Mouse (Mus musculus) lung, postnatal 0 days (tissue): ENCODE measurements around the gene Tex12.

Experiments
- CTCF ChIP-seq: IDR thresholded peaks from 2 replicates; pipeline ENCODE4 v1.5.1; 2016; ENCODE audit warnings: antibody characterized with exemption, mild to moderate bottlenecking
- EP300 ChIP-seq: IDR thresholded peaks from 2 replicates; pipeline ENCODE4 v1.6.1; 2016; ENCODE audit warnings: antibody characterized with exemption, mild to moderate bottlenecking, control low read depth

DNA sequence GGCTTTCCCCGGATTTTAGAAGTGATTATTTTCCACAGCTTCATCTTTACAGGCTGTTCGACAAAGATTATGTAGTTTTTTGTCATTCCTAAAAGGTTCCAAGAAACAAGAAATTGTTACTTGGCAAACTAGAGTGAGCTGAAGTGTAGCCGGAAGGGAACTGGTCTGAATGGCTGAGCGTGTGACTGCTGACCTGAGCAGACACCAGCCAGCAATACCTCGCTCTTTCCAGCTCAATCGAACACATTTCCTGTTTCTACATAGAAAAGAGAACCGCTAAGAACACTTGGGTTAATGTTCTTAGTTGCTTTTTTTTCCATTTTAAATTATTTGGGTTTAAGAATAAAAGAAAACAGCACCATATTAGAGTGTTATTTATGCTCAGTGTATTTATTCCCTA, 21.0 kb downstream of the Tex12 start:
- TF ChIP-seq CTCF: no peak
- no peak for TF ChIP-seq EP300
